Mouse (Mus musculus) liver, embryonic 12.5 days (tissue): Measurements from ENCODE around the gene Phactr2. TPM values are rescaled to one million over a fixed set of nuclear protein-coding genes. Genes with fewer than 3 reads are reported as not detected.

Source experiments
- ATAC-seq: fragments of 200-750 bp; cut with Nextera tagmentation; 2 replicates; pipeline ENCODE4 v1.8.0; 2017; ENCODE audit warnings: moderate number of reproducible peaks, mild to moderate bottlenecking, moderate library complexity
- H3K27ac ChIP-seq: fragments of 300-500 bp; sonication (generic); 2 replicates; pipeline ENCODE4 v1.5.1; 2016; ENCODE audit warnings: mild to moderate bottlenecking
- H3K27me3 ChIP-seq: fragments of 300-500 bp; sonication (generic); replicated peaks from 2 replicates; pipeline ENCODE4 v1.6.1; 2016; ENCODE audit warnings: mild to moderate bottlenecking, moderate library complexity
- H3K36me3 ChIP-seq: fragments of 300-500 bp; sonication (generic); 2 replicates; pipeline ENCODE4 v1.6.1; 2016; ENCODE audit warnings: mild to moderate bottlenecking, moderate library complexity
- H3K4me1 ChIP-seq: fragments of 300-500 bp; sonication (generic); 2 replicates; pipeline ENCODE4 v1.6.1; 2016
- H3K4me2 ChIP-seq: fragments of 300-500 bp; sonication (generic); 2 replicates; pipeline ENCODE4 v1.6.1; 2016; ENCODE audit warnings: mild to moderate bottlenecking, moderate library complexity
- H3K4me3 ChIP-seq: fragments of 300-500 bp; sonication (generic); 2 replicates; pipeline ENCODE4 v1.5.1; 2016; ENCODE audit warnings: mild to moderate bottlenecking, moderate library complexity
- H3K9ac ChIP-seq: fragments of 300-500 bp; sonication (generic); 2 replicates; pipeline ENCODE4 v1.6.1; 2016; ENCODE audit warnings: mild to moderate bottlenecking, moderate library complexity
- H3K9me3 ChIP-seq: fragments of 300-500 bp; sonication (generic); replicated peaks from 2 replicates; pipeline ENCODE4 v1.6.1; 2016; ENCODE audit warnings: mild to moderate bottlenecking, moderate library complexity
- WGBS: fragments of 180-500 bp; shearing (Covaris S2); methylation state at CpG from one replicate; pipeline ENCODE4 v1.1.7; 2016; ENCODE audit not compliant: insufficient replicate concordance; 5-methylcytosine and 5-hydroxymethylcytosine counted together
- polyA plus RNA-seq: library from polyadenylated mRNA; unstranded; fragments of >200 nt; fragmentation: Nextera tagmentation; extraction: Ambion mirVana; gene quantifications from 2 replicates; pipeline ENCODE4 v1.2.1, GENCODE M21; 2016

Phactr2 gene
- polyA plus RNA-seq, 1 experiment from 2014 or later, result 10.4 TPM

GRCm38 (mm10) chr10:13340583-13340982 is 133.6 kb downstream of the Phactr2 start:
- Histone ChIP-seq H3K9me3 (no peaks in the 10 kb centered on the region), H3K4me1 (no peaks in the 10 kb centered on the region), H3K4me2 (no peak overlapping the region), H3K27ac (no peak overlapping the region), H3K27me3 (no peaks in the 10 kb centered on the region), H3K36me3 (no peaks in the 10 kb centered on the region), H3K9ac (no peak overlapping the region), H3K4me3 (no peak overlapping the region)
- ATAC-seq, result no peak
- 65% methylated on average over 3 of the region's 3 CpGs for WGBS

GRCm38 (mm10) chr10:13336964-13337363 is 137.2 kb downstream of the Phactr2 start:
- 50% methylated on average over 4 of the region's 4 CpGs for WGBS
- H3K9ac ChIP-seq, result no peak overlapping the region
- no peaks in the 10 kb centered on the region for H3K36me3 ChIP-seq
- H3K4me2 ChIP-seq, result no peak overlapping the region
- no peak overlapping the region for H3K4me3 ChIP-seq
- H3K27me3 ChIP-seq, result no peaks in the 10 kb centered on the region
- H3K4me1 ChIP-seq, result no peaks in the 10 kb centered on the region
- H3K27ac ChIP-seq, result no peak overlapping the region
- no peak for ATAC-seq
- H3K9me3 ChIP-seq, result no peaks in the 10 kb centered on the region

GRCm38 (mm10) chr10:13335814-13336213 is 138.4 kb downstream of the Phactr2 start:
- WGBS, result 71% methylated on average over 6 of the region's 6 CpGs
- no peaks in the 10 kb centered on the region for H3K9me3 ChIP-seq
- H3K36me3 ChIP-seq, result no peaks in the 10 kb centered on the region
- ATAC-seq, result no peak
- H3K4me3 ChIP-seq, result no peak overlapping the region
- no peak overlapping the region for H3K27ac ChIP-seq
- no peaks in the 10 kb centered on the region for H3K27me3 ChIP-seq
- H3K9ac ChIP-seq, result no peak overlapping the region
- H3K4me2 ChIP-seq, result no peak overlapping the region
- no peaks in the 10 kb centered on the region for H3K4me1 ChIP-seq

GRCm38 (mm10) chr10:13335347-13335746 is 138.9 kb downstream of the Phactr2 start:
- no peak overlapping the region for H3K27ac ChIP-seq
- WGBS, result 71% methylated on average over 6 of the region's 6 CpGs
- no peaks in the 10 kb centered on the region for H3K9me3 ChIP-seq
- ATAC-seq, result no peak
- no peak overlapping the region for H3K4me2 ChIP-seq
- no peak overlapping the region for H3K9ac ChIP-seq
- no peaks in the 10 kb centered on the region for H3K27me3 ChIP-seq
- H3K4me1 ChIP-seq, result no peaks in the 10 kb centered on the region
- H3K36me3 ChIP-seq, result no peaks in the 10 kb centered on the region
- H3K4me3 ChIP-seq, result no peak overlapping the region

- Histone ChIP-seq H3K4me2 (no peak overlapping the region), H3K4me3 (no peak overlapping the region), H3K4me1 (no peaks in the 10 kb centered on the region), H3K27ac (no peak overlapping the region), H3K9me3 (no peaks in the 10 kb centered on the region), H3K27me3 (no peaks in the 10 kb centered on the region), H3K9ac (no peak overlapping the region), H3K36me3 (no peaks in the 10 kb centered on the region)
- 70% methylated on average over 2 of the region's 2 CpGs for WGBS
- no peak for ATAC-seq
Measured at GRCm38 (mm10) chr10:13333781-13334180, 140.4 kb downstream of the Phactr2 start.

GRCm38 (mm10) chr10:13332985-13333384 is 141.2 kb downstream of the Phactr2 start:
- H3K4me3 ChIP-seq, result no peak overlapping the region
- H3K9me3 ChIP-seq, result no peaks in the 10 kb centered on the region
- WGBS, result 42% methylated on average over 2 of the region's 2 CpGs

GRCm38 (mm10) chr10:13331405-13332032 is 142.7 kb downstream of the Phactr2 start:
- no peak for ATAC-seq
- no peak overlapping the region for H3K9ac ChIP-seq
- H3K27me3 ChIP-seq, result no peaks in the 10 kb centered on the region
- no peaks in the 10 kb centered on the region for H3K9me3 ChIP-seq
- 60% methylated on average over 4 of the region's 4 CpGs for WGBS
- H3K4me3 ChIP-seq, result no peak overlapping the region
- no peaks in the 10 kb centered on the region for H3K4me1 ChIP-seq
- H3K36me3 ChIP-seq, result no peaks in the 10 kb centered on the region
- H3K4me2 ChIP-seq, result no peak overlapping the region
- no peak overlapping the region for H3K27ac ChIP-seq

More at GRCm38 (mm10) chr10:13332985-13333384, 141.2 kb downstream of the Phactr2 start:
- no peak overlapping the region for H3K27ac ChIP-seq
- H3K27me3 ChIP-seq, result no peaks in the 10 kb centered on the region
- H3K9ac ChIP-seq, result no peak overlapping the region
- no peak for ATAC-seq
- no peaks in the 10 kb centered on the region for H3K36me3 ChIP-seq
- H3K4me2 ChIP-seq, result no peak overlapping the region
- no peaks in the 10 kb centered on the region for H3K4me1 ChIP-seq

- no peaks in the 10 kb centered on the region for H3K36me3 ChIP-seq
- no peaks in the 10 kb centered on the region; the same call in 1 of the 2 replicates for H3K27me3 ChIP-seq
- no peak overlapping the region for H3K27ac ChIP-seq
- no peak overlapping the region for H3K4me3 ChIP-seq
- H3K9ac ChIP-seq, result no peak overlapping the region
- H3K4me2 ChIP-seq, result no peak overlapping the region
- WGBS, result 53% methylated on average over 3 of the region's 3 CpGs
- 0 out of 2 replicates have a peak, but pooled peaks cover 6% of the 10 kb centered on the region for H3K4me1 ChIP-seq
- no peak for ATAC-seq
- H3K9me3 ChIP-seq, result no peaks in the 10 kb centered on the region
Measured at GRCm38 (mm10) chr10:13328602-13329001, 145.6 kb downstream of the Phactr2 start.

GRCm38 (mm10) chr10:13326149-13326873 is 147.9 kb downstream of the Phactr2 start:
- Histone ChIP-seq H3K27me3 (no peaks in the 10 kb centered on the region; the same call in 1 of the 2 replicates), H3K4me2 (no peak overlapping the region), H3K9me3 (no peaks in the 10 kb centered on the region), H3K27ac (no peak overlapping the region), H3K36me3 (no peaks in the 10 kb centered on the region), H3K4me1 (peaks cover 13% of the 10 kb centered on the region; the same call in 1 of the 2 replicates), H3K9ac (no peak overlapping the region), H3K4me3 (no peak overlapping the region)
- ATAC-seq, result no peak
- 68% methylated on average over 14 of the region's 14 CpGs for WGBS

GRCm38 (mm10) chr10:13323806-13324411 is 150.3 kb downstream of the Phactr2 start:
- Histone ChIP-seq H3K4me2 (peak overlapping the region; percentile 75), H3K9me3 (no peaks in the 10 kb centered on the region), H3K4me1 (peaks cover 13% of the 10 kb centered on the region; the same call in 1 of the 2 replicates), H3K27me3 (no peaks in the 10 kb centered on the region; the same call in 1 of the 2 replicates), H3K27ac (peak overlapping the region; percentile 74), H3K4me3 (peak overlapping the region; percentile 65), H3K36me3 (no peaks in the 10 kb centered on the region), H3K9ac (peak overlapping the region; percentile 64)
- ATAC-seq, result peak; percentile 64
- WGBS, result under 1% methylated on average over 29 of the region's 62 CpGs

- peak overlapping the region; percentile 64 for H3K9ac ChIP-seq
- no peaks in the 10 kb centered on the region; the same call in 1 of the 2 replicates for H3K27me3 ChIP-seq
- 19% methylated on average over 12 of the region's 12 CpGs for WGBS
- H3K36me3 ChIP-seq, result no peaks in the 10 kb centered on the region
- ATAC-seq, result no peak; the same call in 1 of the 2 replicates
- peak overlapping the region; percentile 75 for H3K4me2 ChIP-seq
- no peaks in the 10 kb centered on the region for H3K9me3 ChIP-seq
- H3K4me3 ChIP-seq, result peak overlapping the region; percentile 65
- peak overlapping the region; percentile 74; the same call in 1 of the 2 replicates for H3K27ac ChIP-seq
- H3K4me1 ChIP-seq, result peaks cover 13% of the 10 kb centered on the region; the same call in 1 of the 2 replicates
Measured at GRCm38 (mm10) chr10:13323139-13323805, 150.9 kb downstream of the Phactr2 start.
